Mouse (Mus musculus) olfactory bulb, adult 2 months (tissue): ENCODE measurements around the gene Crocc.

ENCODE experiments used
- CTCF ChIP-seq: fragments of 200-500 bp; IDR thresholded peaks from 2 replicates; pipeline ENCODE4 v1.5.1; 2012; ENCODE audit warnings: low read depth, mild to moderate bottlenecking, low read length, moderate library complexity; ENCODE audit not compliant: insufficient read depth
- POLR2A ChIP-seq: fragments of 200-500 bp; IDR thresholded peaks from 2 replicates; pipeline ENCODE4 v1.6.1; 2012; ENCODE audit warnings: mild to moderate bottlenecking, low read depth, low read length, moderate library complexity; ENCODE audit not compliant: insufficient read depth

- no peak for TF ChIP-seq POLR2A
- TF ChIP-seq CTCF, result no peak
These were observed 13.3 kb upstream of the Crocc start for GRCm38 (mm10) chr4:141073661-141074060.
